Mouse (Mus musculus) c-Kit-positive CD71-negative TER-119-negative erythroid progenitor cells, embryonic 14.5 days (primary cell): ENCODE measurements around the gene Gm4297.
"Not testable (repeated sequence)": the region's sequence is repeated elsewhere in the genome, so short reads cannot be mapped to it uniquely, and the experiment has no call there.

Source experiments
- DNase-seq: peaks from one replicate; pipeline ENCODE4 v3.0.0-alpha.2; 2013; ENCODE audit warnings: low read depth

Gm4297 gene

GRCm38 (mm10) chrX:24574795-24575194, at the start of gene Gm4297:
TSS of gene Gm4297 (minus strand) at chrX:24574895.
- not testable (repeated sequence) for DNase-seq
